Mouse (Mus musculus): ENCODE data around the gene Cdh16. TPM values are rescaled to one million over a fixed set of nuclear protein-coding genes. Genes with fewer than 3 reads are reported as not detected.
A peak's percentile ranks its signal among the peaks of the same experiment; 100 is the strongest.
"Not testable (repeated sequence)": the region's sequence is repeated elsewhere in the genome, so short reads cannot be mapped to it uniquely, and the experiment has no call there.

Cdh16 gene
- polyA plus RNA-seq, 1 experiment from 2014 or later = 0.18 TPM

DNA sequence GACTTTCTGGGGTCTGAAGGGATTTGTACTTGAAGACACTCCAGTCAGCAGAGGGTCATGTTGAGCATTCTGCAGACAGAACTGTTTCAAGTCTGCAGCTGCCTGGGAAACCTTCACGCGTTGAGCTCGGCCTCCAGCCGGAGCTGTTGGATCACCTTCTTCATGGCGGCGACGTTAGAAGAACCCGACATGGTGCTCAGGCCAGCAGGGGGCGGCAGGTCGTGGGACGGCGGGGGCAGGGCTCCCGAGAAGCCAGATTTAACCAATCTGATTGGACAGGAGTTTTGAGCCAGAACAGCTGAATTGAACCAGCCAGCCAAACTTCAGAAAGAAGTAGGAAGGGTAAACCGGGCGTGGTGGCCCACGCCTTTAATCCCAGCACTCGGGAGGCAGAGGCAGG, 46.6 kb downstream of the Cdh16 start:
- not testable (repeated sequence) for ATAC-seq (replicated peaks; ENCODE audit: low FRiP score); DNase-seq (ENCODE audit: low spot score); H3K27ac ChIP-seq (ENCODE audit: low read depth, low read length); H3K9me3 ChIP-seq (ENCODE audit: control insufficient read depth, low read length); H3K27me3 ChIP-seq (replicated peaks; ENCODE audit: control insufficient read depth, insufficient read depth, low read length); H3K4me2 ChIP-seq; H3K9ac ChIP-seq (ENCODE audit: low read depth, low read length); H3K4me3 ChIP-seq (ENCODE audit: low read depth, low read length); H3K4me1 ChIP-seq (replicated peaks; ENCODE audit: control insufficient read depth, insufficient read depth, low read length); H3K36me3 ChIP-seq (ENCODE audit: control insufficient read depth, insufficient read depth, low read length)
- 72% methylated on average over 17 of the region's 17 CpGs for WGBS

DNA sequence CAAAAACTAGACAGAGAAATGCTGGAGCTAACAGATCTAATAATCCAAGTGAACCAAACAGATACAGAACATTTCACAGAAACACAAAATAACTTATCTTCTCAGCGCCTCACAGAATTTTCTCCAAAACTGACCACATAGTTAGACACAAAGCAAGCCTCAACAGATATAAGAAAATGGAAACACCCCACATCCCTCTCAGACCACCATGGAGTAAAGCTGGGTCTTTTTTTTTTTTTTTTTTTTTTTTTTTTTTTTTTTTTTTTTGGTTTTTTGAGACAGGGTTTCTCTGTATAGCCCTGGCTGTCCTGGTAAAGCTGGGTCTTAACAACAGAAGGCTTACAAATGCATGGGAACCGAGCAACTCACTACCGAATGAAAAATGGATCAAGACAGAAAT, 47.4 kb downstream of the Cdh16 start:
- H3K36me3 ChIP-seq (ENCODE audit: control insufficient read depth, insufficient read depth, low read length) = no peaks in the 10 kb centered on the region
- H3K27me3 ChIP-seq (replicated peaks; ENCODE audit: control insufficient read depth, insufficient read depth, low read length) = no peaks in the 10 kb centered on the region
- WGBS = 87% methylated on average over 3 of the region's 3 CpGs
- DNase-seq (ENCODE audit: low spot score) (no peak), ATAC-seq (replicated peaks; ENCODE audit: low FRiP score) (no peak)
- no peaks in the 10 kb centered on the region for H3K4me1 ChIP-seq (replicated peaks; ENCODE audit: control insufficient read depth, insufficient read depth, low read length)
- H3K4me3 ChIP-seq (ENCODE audit: low read depth, low read length) = no peak overlapping the region
- H3K4me2 ChIP-seq = no peak overlapping the region
- no peaks in the 10 kb centered on the region for H3K9me3 ChIP-seq (ENCODE audit: control insufficient read depth, low read length)
- H3K9ac ChIP-seq (ENCODE audit: low read depth, low read length) = no peak overlapping the region
- H3K27ac ChIP-seq (ENCODE audit: low read depth, low read length) = no peak overlapping the region

DNA sequence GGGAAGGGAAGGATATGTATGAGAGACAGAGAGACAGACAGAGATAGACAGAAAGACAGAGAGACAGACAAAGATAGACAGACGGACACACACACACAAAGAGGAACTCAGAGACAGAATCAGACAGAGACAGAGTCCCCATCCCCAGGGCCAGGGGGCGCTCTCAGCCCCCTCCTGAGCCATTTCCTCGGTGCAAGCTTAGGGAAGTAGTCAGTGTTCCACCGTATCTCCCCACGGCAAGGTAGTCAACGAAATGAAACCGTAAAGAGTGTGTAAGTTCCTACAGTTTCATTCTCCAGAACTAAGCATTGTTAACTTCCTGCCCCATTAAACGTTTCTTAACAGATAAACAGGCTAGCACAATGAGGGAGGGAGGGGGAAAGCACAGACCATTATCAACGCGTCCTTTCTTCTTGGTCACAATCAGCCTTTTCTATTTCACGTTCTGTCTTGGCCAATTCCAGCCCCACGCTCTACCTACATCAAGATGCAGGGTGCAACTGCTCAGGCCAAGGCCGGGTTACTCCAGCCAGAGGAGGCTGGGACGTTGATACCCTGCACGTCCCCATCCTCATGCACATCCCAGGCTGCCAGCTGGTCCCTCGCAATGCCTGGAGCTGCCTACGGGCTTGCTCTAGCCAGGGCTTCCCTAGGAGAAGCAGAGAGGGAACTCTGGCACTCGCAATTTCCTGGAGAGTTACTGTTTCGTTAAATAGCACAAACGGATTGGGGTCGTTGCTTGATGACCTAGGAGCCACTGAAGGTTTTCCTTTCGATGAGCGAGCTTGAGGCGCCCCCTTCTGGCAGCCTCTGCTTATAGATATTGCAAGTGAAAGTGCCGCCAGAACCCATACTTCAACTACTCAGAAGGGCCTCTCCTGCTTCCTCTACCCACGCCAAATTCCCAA, 53.5 kb downstream of the Cdh16 start:
- DNase-seq (ENCODE audit: low spot score) = peak; percentile 82
- WGBS = 3% methylated on average over 26 of the region's 26 CpGs
- H3K4me3 ChIP-seq (ENCODE audit: low read depth, low read length) = peak overlapping the region; percentile 62
- 0 out of 2 replicates have a peak, but pooled peaks cover 3% of the 10 kb centered on the region for H3K4me1 ChIP-seq (replicated peaks; ENCODE audit: control insufficient read depth, insufficient read depth, low read length)
- no peaks in the 10 kb centered on the region for H3K9me3 ChIP-seq (ENCODE audit: control insufficient read depth, low read length)
- no peaks in the 10 kb centered on the region for H3K36me3 ChIP-seq (ENCODE audit: control insufficient read depth, insufficient read depth, low read length)
- no peaks in the 10 kb centered on the region for H3K27me3 ChIP-seq (replicated peaks; ENCODE audit: control insufficient read depth, insufficient read depth, low read length)
- H3K9ac ChIP-seq (ENCODE audit: low read depth, low read length) = peak overlapping the region; percentile 67
- peak; percentile 83 for ATAC-seq (replicated peaks; ENCODE audit: low FRiP score)
- no peak overlapping the region for H3K27ac ChIP-seq (ENCODE audit: low read depth, low read length)
- H3K4me2 ChIP-seq = peak overlapping the region; percentile 97

DNA sequence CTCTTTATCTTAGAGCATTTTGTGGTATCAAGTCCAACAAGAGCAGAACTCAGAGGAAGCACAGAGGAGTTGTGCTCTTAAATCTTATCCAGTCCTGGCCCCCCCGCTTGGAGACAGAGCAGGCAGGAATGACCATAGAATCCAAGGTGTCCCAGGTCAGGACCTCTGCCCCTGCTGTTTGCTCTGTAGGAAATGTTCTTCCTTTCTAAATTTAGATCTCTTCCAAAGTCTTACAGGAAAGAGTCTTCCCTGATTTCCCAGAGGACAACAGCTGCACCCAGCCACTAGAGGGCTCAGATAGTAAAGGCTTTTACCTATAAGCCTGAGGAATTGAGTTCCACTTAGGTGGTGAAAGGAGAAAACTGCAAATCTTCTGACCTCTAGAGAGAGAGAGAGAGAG, 54.6 kb downstream of the Cdh16 start:
- 47% methylated on average over 1 of the region's 1 CpGs for WGBS
- Histone ChIP-seq H3K9ac (ENCODE audit: low read depth, low read length) (no peak overlapping the region), H3K9me3 (ENCODE audit: control insufficient read depth, low read length) (no peaks in the 10 kb centered on the region), H3K27me3 (replicated peaks; ENCODE audit: control insufficient read depth, insufficient read depth, low read length) (no peaks in the 10 kb centered on the region), H3K36me3 (ENCODE audit: control insufficient read depth, insufficient read depth, low read length) (no peaks in the 10 kb centered on the region), H3K4me3 (ENCODE audit: low read depth, low read length) (no peak overlapping the region), H3K27ac (ENCODE audit: low read depth, low read length) (no peak overlapping the region), H3K4me2 (no peak overlapping the region), H3K4me1 (replicated peaks; ENCODE audit: control insufficient read depth, insufficient read depth, low read length) (0 out of 2 replicates have a peak, but pooled peaks cover 3% of the 10 kb centered on the region)
- DNase-seq (ENCODE audit: low spot score) = no peak
- no peak for ATAC-seq (replicated peaks; ENCODE audit: low FRiP score)

DNA sequence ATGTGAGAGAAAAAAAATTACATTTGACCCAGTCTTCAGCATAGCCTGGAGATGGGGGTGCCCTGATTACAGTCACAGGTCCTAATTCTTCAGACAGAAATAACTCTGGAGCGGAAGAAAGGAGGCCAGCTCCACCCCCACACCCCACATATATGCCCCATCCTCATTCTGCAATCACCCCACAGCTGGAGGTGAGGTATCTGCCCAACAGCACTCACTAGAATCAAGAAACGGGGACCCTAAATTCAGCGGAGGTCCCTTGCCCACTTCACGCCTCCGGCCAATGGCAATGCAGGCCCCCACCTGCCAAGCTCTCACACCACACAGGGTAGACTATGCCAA, 58.8 kb downstream of the Cdh16 start:
- ATAC-seq (replicated peaks; ENCODE audit: low FRiP score) (peak; percentile 25; the same call in 1 of the 2 replicates), DNase-seq (ENCODE audit: low spot score) (no peak)
- no peak overlapping the region for H3K4me2 ChIP-seq
- no peaks in the 10 kb centered on the region for H3K9me3 ChIP-seq (ENCODE audit: control insufficient read depth, low read length)
- H3K36me3 ChIP-seq (ENCODE audit: control insufficient read depth, insufficient read depth, low read length) = no peaks in the 10 kb centered on the region
- 93% methylated on average over 5 of the region's 5 CpGs for WGBS
- H3K4me3 ChIP-seq (ENCODE audit: low read depth, low read length) = no peak overlapping the region
- H3K27me3 ChIP-seq (replicated peaks; ENCODE audit: control insufficient read depth, insufficient read depth, low read length) = no peaks in the 10 kb centered on the region
- H3K27ac ChIP-seq (ENCODE audit: low read depth, low read length) = no peak overlapping the region
- H3K9ac ChIP-seq (ENCODE audit: low read depth, low read length) = no peak overlapping the region
- no peaks in the 10 kb centered on the region for H3K4me1 ChIP-seq (replicated peaks; ENCODE audit: control insufficient read depth, insufficient read depth, low read length)

DNA sequence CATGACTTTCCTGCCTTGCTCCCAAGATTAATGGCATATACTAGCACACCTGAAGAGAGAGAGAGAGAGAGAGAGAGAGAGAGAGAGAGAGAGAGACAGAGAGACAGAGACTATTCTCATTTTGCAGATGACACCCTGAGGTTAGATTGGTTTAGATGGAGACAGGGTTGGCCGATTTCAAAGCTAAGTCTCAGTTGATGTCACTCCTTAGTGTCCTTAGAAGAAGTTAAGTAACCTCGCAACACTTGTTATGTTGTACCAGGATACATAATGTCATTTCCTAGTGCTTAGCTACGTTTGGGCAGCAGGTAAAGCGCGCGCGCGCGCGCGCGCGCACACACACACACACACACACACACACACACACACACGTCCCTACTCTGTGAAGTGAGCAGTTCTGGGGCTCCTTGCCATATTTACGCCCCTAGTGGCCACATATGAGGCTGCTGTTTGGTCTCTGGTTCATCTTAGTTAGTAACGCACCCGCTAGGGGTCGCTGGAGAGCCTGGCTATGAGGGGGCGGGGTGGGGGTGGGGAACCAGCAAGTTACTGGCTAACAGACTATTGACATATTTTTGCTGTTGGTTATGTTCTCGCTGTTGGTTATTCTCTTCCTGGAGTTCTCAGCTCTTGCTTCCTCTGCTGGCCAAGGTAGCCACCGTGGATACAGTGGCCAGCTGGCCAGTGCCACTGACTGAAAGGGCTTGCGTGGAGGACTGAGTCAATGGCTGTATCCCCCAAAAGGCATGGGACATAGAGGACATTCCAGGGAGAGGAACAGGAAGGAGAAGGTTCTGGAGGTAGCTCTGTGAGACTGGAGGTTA, 59.4 kb downstream of the Cdh16 start:
- no peaks in the 10 kb centered on the region for H3K36me3 ChIP-seq (ENCODE audit: control insufficient read depth, insufficient read depth, low read length)
- peak; percentile 74 for DNase-seq (ENCODE audit: low spot score)
- H3K9me3 ChIP-seq (ENCODE audit: control insufficient read depth, low read length) = no peaks in the 10 kb centered on the region
- H3K4me2 ChIP-seq = peak overlapping the region; percentile 40
- H3K27ac ChIP-seq (ENCODE audit: low read depth, low read length) = no peak overlapping the region
- no peaks in the 10 kb centered on the region for H3K4me1 ChIP-seq (replicated peaks; ENCODE audit: control insufficient read depth, insufficient read depth, low read length)
- WGBS = 16% methylated on average over 22 of the region's 22 CpGs
- H3K9ac ChIP-seq (ENCODE audit: low read depth, low read length) = no peak overlapping the region
- H3K4me3 ChIP-seq (ENCODE audit: low read depth, low read length) = no peak overlapping the region
- H3K27me3 ChIP-seq (replicated peaks; ENCODE audit: control insufficient read depth, insufficient read depth, low read length) = no peaks in the 10 kb centered on the region
- peak; percentile 91 for ATAC-seq (replicated peaks; ENCODE audit: low FRiP score)

DNA sequence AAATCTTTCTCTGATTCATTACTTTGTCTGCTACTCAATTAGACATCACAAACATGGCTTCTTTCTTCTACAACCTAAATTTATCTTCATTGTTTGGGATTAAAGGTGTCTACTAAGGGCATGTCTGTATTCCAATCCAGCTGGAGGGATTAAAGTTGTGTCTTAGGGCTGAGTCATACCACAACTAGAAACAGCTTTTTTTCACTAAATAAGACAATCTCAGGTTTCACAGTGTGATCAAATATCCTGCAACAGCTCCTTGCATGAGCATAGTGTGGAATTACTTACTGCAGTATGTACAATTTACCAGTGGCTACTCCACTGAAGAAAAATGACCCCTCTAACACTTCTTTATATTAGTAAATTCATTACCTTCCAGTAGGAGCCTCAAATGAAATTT, 63.5 kb downstream of the Cdh16 start:
- ATAC-seq (replicated peaks; ENCODE audit: low FRiP score) (no peak), DNase-seq (ENCODE audit: low spot score) (no peak)
- H3K9me3 ChIP-seq (ENCODE audit: control insufficient read depth, low read length) = no peaks in the 10 kb centered on the region
- H3K27ac ChIP-seq (ENCODE audit: low read depth, low read length) = no peak overlapping the region
- no peak overlapping the region for H3K4me2 ChIP-seq
- H3K27me3 ChIP-seq (replicated peaks; ENCODE audit: control insufficient read depth, insufficient read depth, low read length) = no peaks in the 10 kb centered on the region
- H3K9ac ChIP-seq (ENCODE audit: low read depth, low read length) = no peak overlapping the region
- H3K36me3 ChIP-seq (ENCODE audit: control insufficient read depth, insufficient read depth, low read length) = no peaks in the 10 kb centered on the region
- H3K4me3 ChIP-seq (ENCODE audit: low read depth, low read length) = no peak overlapping the region
- H3K4me1 ChIP-seq (replicated peaks; ENCODE audit: control insufficient read depth, insufficient read depth, low read length) = no peaks in the 10 kb centered on the region

DNA sequence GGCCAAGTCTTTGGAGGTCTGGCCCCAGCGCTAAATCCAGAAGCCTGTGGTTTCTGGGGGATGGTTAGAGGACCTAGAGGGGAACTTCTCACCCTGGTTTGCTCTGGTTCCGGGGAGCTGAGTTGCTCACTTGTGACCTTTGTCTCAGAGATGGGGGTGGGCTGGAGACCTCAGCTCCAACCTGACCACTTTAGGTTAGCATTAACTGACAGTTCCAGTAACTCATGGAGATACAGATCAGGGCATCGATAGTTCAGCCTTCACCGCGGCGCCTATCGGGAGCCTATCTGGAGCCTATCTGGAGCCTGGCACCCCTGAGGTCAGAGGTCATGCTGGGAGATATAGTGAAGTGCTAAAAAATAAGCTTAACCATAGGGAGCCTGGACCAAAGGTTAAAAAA, 67.0 kb downstream of the Cdh16 start:
- Histone ChIP-seq H3K36me3 (ENCODE audit: control insufficient read depth, insufficient read depth, low read length) (no peaks in the 10 kb centered on the region), H3K9ac (ENCODE audit: low read depth, low read length) (no peak overlapping the region), H3K9me3 (ENCODE audit: control insufficient read depth, low read length) (no peaks in the 10 kb centered on the region), H3K4me2 (no peak overlapping the region; the same call in 1 of the 2 replicates), H3K4me3 (ENCODE audit: low read depth, low read length) (no peak overlapping the region), H3K4me1 (replicated peaks; ENCODE audit: control insufficient read depth, insufficient read depth, low read length) (no peaks in the 10 kb centered on the region), H3K27ac (ENCODE audit: low read depth, low read length) (no peak overlapping the region), H3K27me3 (replicated peaks; ENCODE audit: control insufficient read depth, insufficient read depth, low read length) (peaks cover 6% of the 10 kb centered on the region)
- WGBS = 41% methylated on average over 7 of the region's 7 CpGs
- ATAC-seq (replicated peaks; ENCODE audit: low FRiP score) (peak; percentile 61), DNase-seq (ENCODE audit: low spot score) (no peak)

All from liver, embryonic 11.5 days (tissue).